Mouse (Mus musculus) liver, embryonic 15.5 days (tissue): ENCODE results near the gene Vmac. TPM values are rescaled to one million over a fixed set of nuclear protein-coding genes. Genes with fewer than 3 reads are reported as not detected.

Experiments
- ATAC-seq: fragments of 200-750 bp; cut with Nextera tagmentation; 2 replicates; pipeline ENCODE4 v1.8.0; 2017; ENCODE audit warnings: moderate number of reproducible peaks, mild to moderate bottlenecking, moderate library complexity; ENCODE audit not compliant: insufficient read depth
- H3K27ac ChIP-seq: fragments of 300-500 bp; sonication (generic); replicated peaks from 2 replicates; pipeline ENCODE4 v1.5.1; 2015; ENCODE audit warnings: mild to moderate bottlenecking, inconsistent platforms
- H3K27me3 ChIP-seq: fragments of 300-500 bp; sonication (generic); 2 replicates; pipeline ENCODE4 v1.6.1; 2015; ENCODE audit warnings: mild to moderate bottlenecking, inconsistent platforms
- H3K36me3 ChIP-seq: fragments of 300-500 bp; sonication (generic); replicated peaks from 2 replicates; pipeline ENCODE4 v1.6.1; 2015; ENCODE audit warnings: moderate library complexity, mild to moderate bottlenecking, inconsistent platforms
- H3K4me1 ChIP-seq: fragments of 300-500 bp; sonication (generic); replicated peaks from 2 replicates; pipeline ENCODE4 v1.6.1; 2015; ENCODE audit warnings: inconsistent platforms
- H3K4me2 ChIP-seq: fragments of 300-500 bp; sonication (generic); 2 replicates; pipeline ENCODE4 v1.6.1; 2015; ENCODE audit warnings: moderate library complexity, mild to moderate bottlenecking, inconsistent platforms
- H3K4me3 ChIP-seq: fragments of 300-500 bp; sonication (generic); replicated peaks from 2 replicates; pipeline ENCODE4 v1.5.1; 2015; ENCODE audit warnings: mild to moderate bottlenecking, inconsistent platforms
- H3K9ac ChIP-seq: fragments of 300-500 bp; sonication (generic); 2 replicates; pipeline ENCODE4 v1.6.1; 2015; ENCODE audit warnings: moderate library complexity, mild to moderate bottlenecking, inconsistent platforms
- H3K9me3 ChIP-seq: fragments of 300-500 bp; sonication (generic); replicated peaks from 2 replicates; pipeline ENCODE4 v1.6.1; 2016; ENCODE audit warnings: inconsistent platforms
- WGBS: fragments of 180-500 bp; shearing (Covaris S2); methylation state at CpG from one replicate; pipeline ENCODE4 v1.1.7; 2015; ENCODE audit warnings: mixed read lengths; ENCODE audit not compliant: insufficient replicate concordance; 5-methylcytosine and 5-hydroxymethylcytosine counted together
- polyA plus RNA-seq: library from polyadenylated mRNA; unstranded; fragments of >200 nt; fragmentation: Nextera tagmentation; extraction: Ambion mirVana; gene quantifications from 2 replicates; pipeline ENCODE4 v1.2.1, GENCODE M21; 2015

The Vmac gene
- polyA plus RNA-seq, 1 experiment from 2014 or later = 2.4 TPM

DNA sequence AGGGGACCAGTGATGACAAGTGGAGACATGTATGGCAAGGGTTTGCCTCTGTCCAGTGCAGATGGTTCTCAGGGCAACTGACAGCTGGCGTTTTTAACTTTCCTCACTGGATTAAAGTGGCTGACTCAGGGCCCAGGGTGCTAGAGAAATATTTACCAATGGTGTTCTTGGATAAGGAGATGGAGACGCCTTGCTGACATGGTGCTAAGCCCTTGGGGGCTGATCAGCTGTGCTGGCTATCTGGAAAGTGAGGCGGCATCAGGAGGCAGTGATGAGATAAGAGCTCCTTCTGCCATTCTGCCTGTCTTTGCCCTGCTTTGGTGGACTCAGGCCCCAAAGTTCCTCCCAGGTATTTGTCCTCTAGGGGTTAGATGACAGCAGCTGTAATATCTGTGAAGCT, 34.9 kb downstream of the Vmac start:
- H3K4me1 ChIP-seq = peaks cover 87% of the 10 kb centered on the region
- no peak overlapping the region for H3K4me3 ChIP-seq
- peak overlapping the region; percentile 6; the same call in 1 of the 2 replicates for H3K9ac ChIP-seq
- ATAC-seq = peak; percentile 67
- H3K27ac ChIP-seq = peak overlapping the region; percentile 48
- peak overlapping the region; percentile 21; the same call in 1 of the 2 replicates for H3K4me2 ChIP-seq
- WGBS = 19% methylated on average over 3 of the region's 3 CpGs
- H3K9me3 ChIP-seq = no peaks in the 10 kb centered on the region
- peaks cover 97% of the 10 kb centered on the region for H3K36me3 ChIP-seq
- H3K27me3 ChIP-seq = no peaks in the 10 kb centered on the region

DNA sequence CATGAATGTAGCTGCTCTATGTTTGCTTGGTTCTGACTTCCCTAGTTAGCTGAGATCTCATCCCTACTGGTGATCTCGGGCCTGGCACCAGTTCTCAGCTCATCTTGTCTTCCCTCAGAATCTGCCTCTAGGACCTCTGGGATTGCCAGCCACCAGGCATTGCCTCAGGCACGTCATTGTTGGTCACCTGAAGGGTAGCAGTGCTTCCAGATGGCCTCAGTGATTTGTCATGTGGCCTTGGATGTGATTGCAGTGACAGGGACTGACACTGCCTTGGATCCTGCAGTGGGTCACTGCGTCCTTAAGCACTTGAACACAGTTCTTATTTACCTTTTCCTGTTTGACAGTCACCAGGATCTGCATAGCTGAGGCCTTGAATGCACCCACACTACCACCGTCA, 36.0 kb downstream of the Vmac start:
- Histone ChIP-seq H3K27me3 (no peaks in the 10 kb centered on the region), H3K9ac (no peak overlapping the region), H3K4me3 (no peak overlapping the region), H3K36me3 (peaks cover 97% of the 10 kb centered on the region), H3K4me2 (0 out of 2 replicates have a peak overlapping the region, but pooled peaks have one; percentile 21), H3K9me3 (no peaks in the 10 kb centered on the region), H3K27ac (peak overlapping the region; percentile 48; the same call in 1 of the 2 replicates), H3K4me1 (peaks cover 80% of the 10 kb centered on the region)
- no peak for ATAC-seq
- WGBS = 65% methylated on average over 4 of the region's 4 CpGs

DNA sequence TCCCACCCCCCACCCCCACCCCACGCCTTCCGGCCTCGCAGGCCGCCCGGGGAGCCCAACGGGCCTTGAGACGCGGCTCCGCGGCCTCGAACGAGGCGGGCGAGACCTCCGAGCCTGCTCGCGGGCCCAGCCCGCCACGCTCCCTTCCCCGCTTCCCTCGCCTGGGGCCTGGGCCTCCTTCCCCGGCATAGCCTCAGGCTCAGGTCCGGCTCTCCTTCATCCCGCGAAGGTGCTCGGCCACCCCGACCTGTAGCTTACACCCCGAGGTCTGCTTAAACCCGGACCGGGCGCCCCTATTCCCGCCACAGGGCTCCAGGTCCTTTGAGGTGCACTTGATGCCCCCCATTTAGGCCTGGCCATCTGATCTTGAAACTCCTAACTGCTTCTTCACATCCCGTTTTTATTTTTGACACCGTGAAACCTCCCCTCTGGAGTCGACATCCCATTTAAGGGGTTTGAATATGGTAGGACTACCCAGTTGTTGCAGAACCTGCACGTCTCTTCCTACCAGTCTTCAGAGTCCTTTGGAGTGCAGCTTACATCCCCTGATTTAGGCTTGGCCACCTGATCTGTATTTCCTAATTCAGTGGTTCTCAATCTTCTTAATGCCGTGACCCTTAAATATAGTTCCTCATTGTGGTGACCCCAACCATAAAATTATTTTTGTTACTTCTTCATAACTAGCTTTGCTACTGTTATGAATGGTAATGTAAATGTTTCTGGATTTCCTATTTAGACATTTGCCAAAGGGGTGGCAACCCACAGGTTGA, 44.0 kb downstream of the Vmac start:
- under 1% methylated on average over 37 of the region's 37 CpGs for WGBS
- no peaks in the 10 kb centered on the region for H3K9me3 ChIP-seq
- peak; percentile 17; the same call in 1 of the 2 replicates for ATAC-seq
- peaks cover 39% of the 10 kb centered on the region for H3K36me3 ChIP-seq
- H3K4me2 ChIP-seq = peak overlapping the region; percentile 82
- peak overlapping the region; percentile 98 for H3K9ac ChIP-seq
- H3K4me1 ChIP-seq = peaks cover 40% of the 10 kb centered on the region
- H3K27ac ChIP-seq = peak overlapping the region; percentile 90
- peaks cover 7% of the 10 kb centered on the region; the same call in 1 of the 2 replicates for H3K27me3 ChIP-seq
- peak overlapping the region; percentile 91 for H3K4me3 ChIP-seq

DNA sequence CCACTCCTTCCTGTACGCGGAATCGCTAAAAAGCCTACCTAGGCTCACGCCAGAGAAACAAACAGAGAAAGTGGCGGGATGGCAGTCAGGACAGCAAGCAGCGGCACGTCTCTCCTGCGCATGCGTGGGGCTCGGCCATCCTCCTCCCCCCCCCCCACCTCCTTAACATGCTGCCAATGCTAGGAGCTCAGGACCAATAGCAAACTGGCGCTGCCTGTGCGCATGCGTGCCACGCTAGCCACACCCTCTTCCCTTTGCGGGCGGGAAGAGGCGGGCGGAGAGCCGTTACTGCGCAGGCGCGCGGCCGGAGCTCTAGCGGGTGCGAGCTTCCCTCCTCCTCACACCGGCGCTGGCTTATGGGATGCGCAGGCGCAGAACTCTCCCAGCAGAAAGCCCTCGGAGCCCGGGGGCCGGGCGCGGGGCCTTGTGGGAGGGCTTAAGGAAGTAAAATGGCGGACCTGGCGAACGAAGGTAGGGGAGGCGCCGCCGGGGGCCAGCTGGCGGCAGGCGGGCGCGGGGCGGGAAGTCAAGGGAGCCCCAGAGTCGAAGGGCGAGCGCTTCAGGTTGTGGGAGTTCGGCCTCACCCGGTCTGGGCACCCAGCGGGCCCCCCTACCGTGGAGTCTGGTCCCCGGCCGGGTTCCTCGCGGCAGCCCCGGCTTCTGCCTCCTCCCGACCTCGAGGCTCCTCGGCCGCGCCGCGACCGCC, 44.7 kb downstream of the Vmac start, which contains the start of gene Ranbp3:
Gene Ranbp3 (plus strand): TSS at position 354 of the 706 bp plus-strand sequence.
- peak; percentile 93 for ATAC-seq
- Histone ChIP-seq H3K36me3 (peaks cover 32% of the 10 kb centered on the region), H3K9ac (peak within 1 kb of the TSS; percentile 98), H3K4me2 (peak within 1 kb of the TSS; percentile 88), H3K27me3 (peaks cover 14% of the 10 kb centered on the region), H3K27ac (peak within 1 kb of the TSS; percentile 96), H3K9me3 (no peaks in the 10 kb centered on the region), H3K4me1 (peaks cover 44% of the 10 kb centered on the region), H3K4me3 (peak within 1 kb of the TSS; percentile 91)
- 0% methylated on average over 60 of the region's 66 CpGs for WGBS

DNA sequence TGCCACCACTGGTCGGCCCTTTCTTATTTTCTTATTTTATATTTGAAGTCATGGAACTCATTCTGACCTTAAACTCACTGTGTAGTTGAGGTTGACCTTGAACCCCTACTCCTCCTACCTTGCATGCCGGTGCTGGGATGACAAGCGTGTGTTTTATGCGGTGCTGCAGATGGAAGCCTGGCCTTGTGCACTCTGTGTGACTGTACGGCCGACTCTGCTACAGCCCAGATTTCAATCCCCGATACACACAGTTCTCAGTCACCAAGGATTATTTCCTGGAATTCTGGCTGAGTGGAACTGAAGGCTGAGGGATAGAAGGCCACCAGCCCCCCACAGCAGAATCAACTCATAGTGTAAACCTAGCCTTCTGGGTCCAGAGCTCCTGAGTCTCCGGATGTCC, 48.1 kb downstream of the Vmac start:
- no peak for ATAC-seq
- no peaks in the 10 kb centered on the region for H3K9me3 ChIP-seq
- 80% methylated on average over 8 of the region's 8 CpGs for WGBS

DNA sequence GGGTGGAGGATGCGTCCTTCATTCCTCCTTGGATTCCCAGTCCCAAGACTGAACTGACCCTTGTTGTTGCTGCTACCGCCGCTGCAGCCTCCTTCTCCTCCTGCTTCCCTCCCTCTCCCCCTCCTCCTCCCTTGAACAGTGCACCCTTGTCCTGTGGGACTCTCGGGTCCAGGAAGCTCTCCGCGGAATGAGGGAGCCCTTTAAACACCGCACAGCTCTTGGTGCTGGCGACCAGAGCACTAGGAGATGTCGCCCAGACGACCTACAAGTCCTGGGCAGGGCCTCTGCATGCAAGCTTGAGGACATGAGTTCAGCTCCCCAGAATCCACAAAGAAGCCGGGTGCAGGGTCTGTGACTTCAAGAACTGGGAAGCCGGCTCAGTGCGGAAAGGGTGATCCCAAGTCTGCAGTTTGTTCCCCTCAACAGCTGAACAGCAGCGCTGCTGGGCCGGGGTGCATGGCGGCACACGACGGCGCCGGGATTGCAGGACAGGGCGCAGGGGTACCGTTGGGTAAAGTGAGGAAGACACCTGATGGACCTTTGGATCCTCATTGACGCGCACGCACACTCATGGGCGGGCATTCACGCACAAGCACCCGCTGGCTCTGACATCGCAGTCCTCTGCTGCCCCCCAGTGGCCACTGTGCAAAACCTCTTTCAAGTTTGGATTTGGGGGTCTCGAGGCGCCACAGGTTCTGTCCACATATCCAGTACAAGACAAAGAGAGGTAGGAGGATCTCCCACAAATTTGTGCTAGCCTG, 49.3 kb downstream of the Vmac start:
- H3K9ac ChIP-seq = peak overlapping the region; percentile 15; the same call in 1 of the 2 replicates
- H3K4me1 ChIP-seq = peaks cover 26% of the 10 kb centered on the region
- H3K4me3 ChIP-seq = peak overlapping the region; percentile 45
- no peak for ATAC-seq
- WGBS = 4% methylated on average over 31 of the region's 31 CpGs
- no peak overlapping the region for H3K27ac ChIP-seq
- H3K9me3 ChIP-seq = no peaks in the 10 kb centered on the region
- peak overlapping the region; percentile 71 for H3K4me2 ChIP-seq
- peaks cover 39% of the 10 kb centered on the region for H3K27me3 ChIP-seq
- no peaks in the 10 kb centered on the region for H3K36me3 ChIP-seq

More for the DNA sequence above, 48.1 kb downstream of the Vmac start:
- Histone ChIP-seq H3K4me1 (peaks cover 35% of the 10 kb centered on the region), H3K4me3 (no peak overlapping the region), H3K27ac (no peak overlapping the region), H3K36me3 (0 out of 2 replicates have a peak, but pooled peaks cover under 1% of the 10 kb centered on the region), H3K4me2 (no peak overlapping the region), H3K9ac (no peak overlapping the region), H3K27me3 (peaks cover 33% of the 10 kb centered on the region)

DNA sequence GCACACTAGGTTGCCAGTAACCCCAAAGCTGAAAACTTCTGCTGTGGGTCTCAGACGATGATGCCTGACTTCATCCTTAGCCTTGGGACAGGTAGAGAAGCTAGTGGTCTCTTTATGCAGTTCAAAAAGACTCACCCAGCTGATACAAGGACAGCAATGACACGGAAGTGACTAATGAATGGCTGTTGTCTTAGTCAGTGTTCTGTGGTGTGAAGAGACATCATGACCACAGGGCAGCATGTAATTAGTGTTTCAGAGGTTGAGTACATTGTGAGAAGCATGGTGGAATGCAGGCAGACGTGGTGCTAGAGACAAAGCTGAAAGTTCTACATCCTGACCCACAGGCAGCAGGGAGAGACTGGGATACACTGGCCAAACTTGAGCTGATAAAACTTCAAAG, 50.2 kb downstream of the Vmac start:
- ATAC-seq = no peak
- Histone ChIP-seq H3K4me3 (no peak overlapping the region), H3K27me3 (peaks cover 48% of the 10 kb centered on the region), H3K27ac (no peak overlapping the region), H3K4me2 (no peak overlapping the region), H3K36me3 (no peaks in the 10 kb centered on the region), H3K9me3 (no peaks in the 10 kb centered on the region), H3K9ac (no peak overlapping the region), H3K4me1 (peaks cover 24% of the 10 kb centered on the region)
- 39% methylated on average over 3 of the region's 3 CpGs for WGBS

DNA sequence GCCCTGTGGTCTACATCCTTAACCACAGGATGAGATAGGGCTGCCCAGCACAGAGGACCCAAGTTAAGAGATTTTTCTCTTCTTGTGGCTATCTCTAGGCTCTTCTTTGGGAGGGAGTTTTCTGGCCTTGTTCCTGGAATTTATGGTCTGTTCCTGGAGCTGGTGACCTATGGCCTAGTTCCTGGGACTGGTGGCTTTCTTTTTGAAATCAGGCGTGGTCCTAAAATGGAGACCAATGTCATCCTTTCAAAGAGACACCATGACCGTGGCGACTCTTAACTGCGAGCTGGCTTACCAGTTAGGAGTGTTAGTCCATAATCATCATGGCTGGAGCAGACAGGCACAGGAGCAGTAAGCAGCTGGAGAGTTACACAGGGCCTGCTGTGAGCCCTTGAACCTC, 51.4 kb downstream of the Vmac start:
- Histone ChIP-seq H3K36me3 (no peaks in the 10 kb centered on the region), H3K9ac (no peak overlapping the region), H3K9me3 (no peaks in the 10 kb centered on the region), H3K27me3 (peaks cover 55% of the 10 kb centered on the region), H3K4me1 (peaks cover 17% of the 10 kb centered on the region), H3K4me3 (no peak overlapping the region), H3K27ac (no peak overlapping the region), H3K4me2 (no peak overlapping the region)
- 58% methylated on average over 4 of the region's 4 CpGs for WGBS
- no peak for ATAC-seq

DNA sequence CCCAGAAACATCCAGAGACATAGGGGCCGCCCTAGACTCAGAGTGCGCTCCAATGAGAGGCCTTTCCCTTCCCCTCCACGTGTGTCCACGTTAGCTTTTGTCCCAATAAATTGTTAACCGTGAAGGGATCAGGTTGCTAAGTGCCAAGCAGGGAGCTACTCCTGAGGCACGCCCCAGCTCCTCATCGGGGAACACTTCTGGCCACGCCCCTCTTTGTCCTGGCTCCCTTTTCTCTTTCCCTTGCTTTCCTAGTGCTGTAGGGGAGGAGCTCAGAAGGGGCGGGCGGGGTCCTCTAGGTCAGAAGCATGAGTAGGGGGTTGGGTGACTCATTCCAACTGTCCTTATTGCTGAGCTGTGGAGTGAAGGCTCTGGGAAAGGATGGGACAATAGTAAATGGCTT, 53.5 kb downstream of the Vmac start:
- no peak overlapping the region for H3K9ac ChIP-seq
- peaks cover 61% of the 10 kb centered on the region for H3K27me3 ChIP-seq
- H3K27ac ChIP-seq = no peak overlapping the region
- no peak overlapping the region for H3K4me3 ChIP-seq
- no peaks in the 10 kb centered on the region for H3K9me3 ChIP-seq
- no peaks in the 10 kb centered on the region for H3K36me3 ChIP-seq
- peaks cover 17% of the 10 kb centered on the region for H3K4me1 ChIP-seq
- 22% methylated on average over 10 of the region's 10 CpGs for WGBS
- no peak for ATAC-seq
- no peak overlapping the region for H3K4me2 ChIP-seq
